Mouse (Mus musculus) kidney, embryonic 14.5 days (tissue): ENCODE data around the gene Nedd9. TPM values are rescaled to one million over a fixed set of nuclear protein-coding genes. Genes with fewer than 3 reads are reported as not detected.
A peak's percentile ranks its signal among the peaks of the same experiment; 100 is the strongest.

Experiments used
- ATAC-seq: fragments of 200-750 bp; cut with Nextera tagmentation; 2 replicates; pipeline ENCODE4 v1.8.0; 2017; ENCODE audit warnings: moderate number of reproducible peaks, mild to moderate bottlenecking, moderate TSS enrichment, moderate library complexity; ENCODE audit not compliant: low FRiP score, low TSS enrichment
- H3K27ac ChIP-seq: fragments of 300-500 bp; sonication (generic); 2 replicates; pipeline ENCODE4 v1.5.1; 2014; ENCODE audit warnings: low read depth, mild to moderate bottlenecking, low read length, moderate library complexity, mixed read lengths
- H3K27me3 ChIP-seq: fragments of 300-500 bp; sonication (generic); 2 replicates; pipeline ENCODE4 v1.6.1; 2014; ENCODE audit warnings: mild to moderate bottlenecking, low read length; ENCODE audit not compliant: control insufficient read depth, insufficient read depth
- H3K36me3 ChIP-seq: fragments of 300-500 bp; sonication (generic); 2 replicates; pipeline ENCODE4 v1.6.1; 2014; ENCODE audit warnings: low read length, mixed read lengths; ENCODE audit not compliant: control insufficient read depth, insufficient read depth
- H3K4me1 ChIP-seq: fragments of 300-500 bp; sonication (generic); 2 replicates; pipeline ENCODE4 v1.6.1; 2014; ENCODE audit warnings: low read length, mixed read lengths; ENCODE audit not compliant: control insufficient read depth, insufficient read depth
- H3K4me2 ChIP-seq: fragments of 300-500 bp; sonication (generic); replicated peaks from 2 replicates; pipeline ENCODE4 v1.6.1; 2014; ENCODE audit warnings: low read depth, mild to moderate bottlenecking, low read length
- H3K4me3 ChIP-seq: fragments of 300-500 bp; sonication (generic); 2 replicates; pipeline ENCODE4 v1.5.1; 2014; ENCODE audit warnings: mild to moderate bottlenecking, low read length
- H3K9ac ChIP-seq: fragments of 300-500 bp; sonication (generic); 2 replicates; pipeline ENCODE4 v1.6.1; 2014; ENCODE audit warnings: low read depth, mild to moderate bottlenecking, low read length, moderate library complexity
- H3K9me3 ChIP-seq: fragments of 300-500 bp; sonication (generic); 2 replicates; pipeline ENCODE4 v1.6.1; 2016; ENCODE audit warnings: low read length; ENCODE audit not compliant: control insufficient read depth
- WGBS: fragments of 180-500 bp; shearing (Covaris S2); extraction: QIAGEN DNeasy Blood & Tissue Kit; methylation state at CpG from one replicate; pipeline ENCODE4 v1.1.7; 2014; 5-methylcytosine and 5-hydroxymethylcytosine counted together
- polyA plus RNA-seq: library from polyadenylated mRNA; unstranded; fragments of >200 nt; fragmentation: Nextera tagmentation; extraction: Ambion mirVana; gene quantifications from 2 replicates; pipeline ENCODE4 v1.2.1, GENCODE M21; 2014

The Nedd9 gene
- polyA plus RNA-seq, 1 experiment from 2014 or later, result 24.9 TPM

DNA sequence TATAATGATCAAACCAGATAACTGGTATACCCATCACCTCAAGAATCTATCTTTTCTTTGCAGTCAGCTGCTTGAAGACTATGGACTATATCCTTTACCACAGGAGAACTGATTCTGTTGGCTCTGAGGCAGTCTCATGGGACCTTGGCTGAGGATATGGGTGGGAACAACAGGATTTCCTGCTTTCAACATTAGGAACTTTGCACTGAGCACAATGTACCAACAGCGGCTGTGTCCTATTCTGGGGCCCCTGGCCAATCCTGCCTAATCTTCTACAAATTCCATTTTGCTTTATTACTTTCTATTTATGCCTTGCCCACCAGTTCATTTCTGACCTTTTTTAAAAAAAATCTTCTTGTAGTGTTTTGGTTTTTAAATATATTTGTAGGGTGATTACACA, 21.0 kb downstream of the Nedd9 start:
- H3K27ac ChIP-seq, result peak overlapping the region; percentile 68; the same call in 1 of the 2 replicates
- no peak overlapping the region for H3K9ac ChIP-seq
- no peak for ATAC-seq
- H3K27me3 ChIP-seq, result no peaks in the 10 kb centered on the region
- WGBS, result 71% methylated on average over 1 of the region's 1 CpGs
- no peaks in the 10 kb centered on the region for H3K36me3 ChIP-seq
- peaks cover 3% of the 10 kb centered on the region; the same call in 1 of the 2 replicates for H3K4me1 ChIP-seq
- no peaks in the 10 kb centered on the region for H3K9me3 ChIP-seq
- H3K4me2 ChIP-seq, result no peak overlapping the region
- H3K4me3 ChIP-seq, result no peak overlapping the region

DNA sequence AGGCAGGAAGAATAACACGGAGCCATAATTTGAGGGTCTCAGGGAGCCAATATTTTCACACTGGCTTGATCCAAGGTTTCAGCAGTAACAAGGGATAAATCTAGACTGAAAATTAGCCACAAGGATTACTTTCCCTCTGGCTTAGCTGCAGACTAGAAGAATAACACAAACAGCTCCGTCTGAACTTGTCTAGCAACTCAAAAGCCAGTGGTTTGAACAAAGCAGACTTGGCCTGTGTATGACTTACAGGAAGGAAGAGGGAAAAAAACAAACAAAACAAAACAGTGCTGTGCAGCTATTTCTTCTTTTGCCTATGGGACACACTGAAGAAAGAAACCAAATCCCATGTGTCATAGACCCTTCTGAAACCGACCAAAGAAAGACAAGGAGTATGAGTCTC, 25.7 kb downstream of the Nedd9 start:
- no peak for ATAC-seq

DNA sequence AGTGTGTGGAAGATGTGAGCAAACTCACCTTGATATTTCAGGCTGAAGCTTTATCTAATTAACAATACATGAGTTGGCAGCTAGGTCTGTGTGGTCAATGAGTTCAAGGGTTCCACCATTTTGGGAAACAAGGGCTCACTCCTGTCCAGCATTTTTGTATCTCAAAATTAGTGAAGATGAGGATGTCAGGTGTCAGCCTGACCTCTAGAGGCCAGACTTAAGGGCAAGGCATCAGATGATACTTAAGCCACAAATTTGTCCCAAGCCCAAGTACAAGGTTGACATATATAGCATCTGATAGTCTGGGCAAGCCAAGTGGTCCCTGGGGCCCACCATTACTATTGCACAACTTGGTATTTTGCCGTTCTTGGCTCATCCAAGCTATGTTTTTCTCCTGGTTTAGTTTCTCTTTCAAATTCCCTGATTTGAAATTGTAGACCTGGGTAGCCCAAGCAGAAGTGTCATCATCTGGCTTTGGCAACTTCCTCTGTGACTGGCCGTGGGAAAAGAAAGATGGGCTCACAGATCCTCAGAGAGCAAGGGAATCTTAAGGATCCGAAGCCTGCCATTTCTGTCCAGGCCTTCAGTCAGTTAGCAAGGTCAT, 27.4 kb downstream of the Nedd9 start:
- no peak overlapping the region for H3K4me3 ChIP-seq
- no peak overlapping the region for H3K27ac ChIP-seq
- no peak for ATAC-seq
- H3K4me1 ChIP-seq, result peaks cover 22% of the 10 kb centered on the region
- H3K9ac ChIP-seq, result no peak overlapping the region
- H3K36me3 ChIP-seq, result no peaks in the 10 kb centered on the region
- no peaks in the 10 kb centered on the region for H3K9me3 ChIP-seq
- H3K27me3 ChIP-seq, result no peaks in the 10 kb centered on the region
- no peak overlapping the region for H3K4me2 ChIP-seq
- WGBS, result 91% methylated on average over 3 of the region's 3 CpGs

More for the DNA sequence above, 25.7 kb downstream of the Nedd9 start:
- no peaks in the 10 kb centered on the region for H3K36me3 ChIP-seq
- H3K9me3 ChIP-seq, result no peaks in the 10 kb centered on the region
- H3K9ac ChIP-seq, result no peak overlapping the region
- peaks cover 17% of the 10 kb centered on the region for H3K4me1 ChIP-seq
- no peaks in the 10 kb centered on the region for H3K27me3 ChIP-seq
- 58% methylated on average over 3 of the region's 3 CpGs for WGBS
- no peak overlapping the region for H3K27ac ChIP-seq
- no peak overlapping the region for H3K4me2 ChIP-seq
- H3K4me3 ChIP-seq, result no peak overlapping the region

DNA sequence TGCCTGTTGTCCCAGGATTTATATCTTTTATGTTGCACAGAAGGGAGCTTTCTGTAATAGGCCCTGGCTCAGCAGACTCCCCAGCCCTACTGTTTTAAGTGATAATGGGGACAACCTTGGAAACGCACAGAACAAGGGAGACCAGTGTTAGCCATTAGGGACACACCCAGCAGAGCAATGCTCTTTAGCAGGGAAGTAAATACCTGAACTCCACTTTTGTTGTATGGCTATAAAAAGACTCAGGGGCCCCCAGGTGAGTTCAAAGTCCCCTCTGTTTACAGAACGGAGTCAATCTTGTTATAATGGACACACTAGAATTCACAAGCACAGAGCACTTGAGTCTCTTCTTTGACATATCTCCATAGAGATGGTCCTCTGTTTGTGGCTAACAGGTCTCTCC, 28.5 kb downstream of the Nedd9 start:
- Histone ChIP-seq H3K4me1 (peaks cover 22% of the 10 kb centered on the region), H3K4me3 (no peak overlapping the region), H3K4me2 (no peak overlapping the region), H3K27me3 (no peaks in the 10 kb centered on the region), H3K36me3 (no peaks in the 10 kb centered on the region), H3K9ac (no peak overlapping the region), H3K9me3 (no peaks in the 10 kb centered on the region), H3K27ac (no peak overlapping the region)
- WGBS, result 39% methylated on average over 2 of the region's 2 CpGs
- ATAC-seq, result no peak

DNA sequence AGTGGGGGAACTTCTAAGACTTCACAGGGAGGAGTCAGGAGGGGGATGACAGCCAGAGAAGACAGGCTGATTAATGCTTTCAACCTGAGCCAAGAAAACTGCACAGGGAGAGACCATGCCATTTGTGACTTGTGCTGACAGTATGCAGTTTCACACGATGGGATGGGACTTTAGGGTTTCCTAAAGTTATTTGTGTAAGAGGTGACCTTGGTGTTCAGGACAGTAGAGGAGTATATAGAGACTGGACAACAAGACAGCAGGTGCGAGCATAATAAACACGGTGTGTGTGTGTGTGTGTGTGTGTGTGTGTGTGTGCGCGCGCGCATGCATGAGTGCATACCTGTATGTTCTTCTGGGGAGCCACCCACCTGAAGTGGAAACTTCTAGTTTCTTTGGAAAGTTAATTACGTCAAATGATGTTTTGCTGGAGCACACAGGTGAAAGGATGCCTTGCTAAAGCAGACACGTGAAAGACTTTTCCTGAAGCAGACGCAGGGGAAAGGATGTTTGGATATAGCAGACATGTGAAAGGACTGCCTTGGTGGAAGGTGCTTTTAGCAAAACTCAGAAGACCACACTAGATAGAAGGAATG, 29.3 kb downstream of the Nedd9 start:
- Histone ChIP-seq H3K4me1 (peaks cover 22% of the 10 kb centered on the region), H3K36me3 (no peaks in the 10 kb centered on the region), H3K4me2 (no peak overlapping the region), H3K9me3 (no peaks in the 10 kb centered on the region), H3K9ac (no peak overlapping the region), H3K27me3 (no peaks in the 10 kb centered on the region), H3K27ac (peak overlapping the region; percentile 47; the same call in 1 of the 2 replicates), H3K4me3 (no peak overlapping the region)
- ATAC-seq, result no peak
- WGBS, result 80% methylated on average over 10 of the region's 10 CpGs

DNA sequence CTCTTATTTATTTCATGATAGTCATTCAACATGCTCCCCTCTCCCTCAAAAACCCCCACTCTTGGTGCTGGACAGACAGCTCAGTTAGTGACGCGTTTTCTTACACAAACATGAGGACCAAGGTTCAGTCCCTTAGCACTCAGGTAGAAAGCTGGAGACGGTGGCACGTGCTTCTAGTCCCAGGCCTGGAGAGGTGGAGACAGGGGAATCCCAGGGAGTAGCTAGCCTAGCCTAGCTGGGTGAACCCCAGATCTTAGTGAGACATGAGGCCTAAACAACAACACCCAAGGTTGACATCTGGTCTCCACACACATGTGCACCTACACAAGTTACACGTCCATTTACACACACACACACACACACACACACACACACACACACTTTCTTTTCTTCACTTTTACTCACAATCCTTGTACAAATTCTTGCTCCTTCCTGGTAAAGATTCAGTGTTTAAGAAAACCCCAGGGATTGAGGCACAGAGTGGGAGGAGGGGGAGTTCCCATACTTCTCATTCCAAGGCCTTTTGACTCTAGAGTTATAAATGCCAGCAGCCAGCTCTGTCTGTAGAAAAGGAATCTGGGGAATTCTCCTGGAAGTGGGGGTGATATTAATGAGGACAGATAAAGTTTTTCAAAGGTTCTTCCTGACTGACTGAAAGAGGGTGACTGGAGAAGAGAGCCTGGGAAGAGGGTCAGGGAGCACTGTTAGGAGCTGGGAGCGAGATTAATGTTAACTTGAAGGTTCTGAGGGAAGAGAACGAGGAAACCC, 29.9 kb downstream of the Nedd9 start:
- Histone ChIP-seq H3K4me3 (no peak overlapping the region), H3K27me3 (no peaks in the 10 kb centered on the region), H3K9me3 (no peaks in the 10 kb centered on the region), H3K27ac (peak overlapping the region; percentile 47; the same call in 1 of the 2 replicates), H3K9ac (no peak overlapping the region), H3K4me2 (no peak overlapping the region), H3K36me3 (no peaks in the 10 kb centered on the region), H3K4me1 (peaks cover 22% of the 10 kb centered on the region)
- peak; percentile 54; the same call in 1 of the 2 replicates for ATAC-seq
- WGBS, result 56% methylated on average over 7 of the region's 7 CpGs

DNA sequence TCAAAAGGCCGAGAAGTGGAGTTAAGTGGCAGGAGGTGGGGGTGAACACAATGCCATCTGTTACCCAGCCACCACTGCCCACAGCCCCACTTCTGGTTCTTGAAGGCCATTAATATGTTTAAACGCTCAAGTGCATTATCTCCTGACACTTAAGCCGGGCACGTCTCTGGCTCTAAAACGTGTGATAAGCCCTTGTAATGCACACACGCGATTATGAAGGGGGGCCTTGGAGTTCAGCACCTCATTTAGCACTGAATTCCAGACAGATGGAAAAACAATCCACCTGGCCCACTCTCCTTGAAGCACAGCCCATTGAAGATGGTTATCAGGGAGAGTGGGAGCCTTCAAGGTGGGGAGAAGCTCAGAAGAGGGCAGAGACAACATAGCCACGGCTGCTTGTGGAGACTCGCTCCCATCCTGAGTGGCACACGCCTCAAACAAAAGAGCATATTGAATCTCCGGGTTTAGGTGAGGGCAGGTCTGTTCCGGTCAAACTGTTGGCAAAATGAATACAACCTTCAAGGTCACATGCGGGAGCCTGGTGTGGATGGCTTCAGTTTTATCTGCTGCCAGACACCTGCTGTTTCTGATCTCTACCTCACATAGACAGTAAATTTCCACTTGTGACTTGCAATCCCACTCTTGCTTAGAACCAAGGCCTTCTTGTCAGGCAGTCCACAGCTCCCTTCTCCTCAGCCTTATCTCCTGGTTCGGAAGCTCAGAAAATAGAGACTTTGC, 30.7 kb downstream of the Nedd9 start:
- ATAC-seq, result no peak; the same call in 1 of the 2 replicates
- no peaks in the 10 kb centered on the region for H3K27me3 ChIP-seq
- H3K36me3 ChIP-seq, result no peaks in the 10 kb centered on the region
- H3K4me2 ChIP-seq, result no peak overlapping the region
- H3K27ac ChIP-seq, result no peak overlapping the region; the same call in 1 of the 2 replicates
- H3K9ac ChIP-seq, result no peak overlapping the region
- H3K4me3 ChIP-seq, result no peak overlapping the region
- peaks cover 22% of the 10 kb centered on the region for H3K4me1 ChIP-seq
- WGBS, result 65% methylated on average over 14 of the region's 14 CpGs
- H3K9me3 ChIP-seq, result no peaks in the 10 kb centered on the region

DNA sequence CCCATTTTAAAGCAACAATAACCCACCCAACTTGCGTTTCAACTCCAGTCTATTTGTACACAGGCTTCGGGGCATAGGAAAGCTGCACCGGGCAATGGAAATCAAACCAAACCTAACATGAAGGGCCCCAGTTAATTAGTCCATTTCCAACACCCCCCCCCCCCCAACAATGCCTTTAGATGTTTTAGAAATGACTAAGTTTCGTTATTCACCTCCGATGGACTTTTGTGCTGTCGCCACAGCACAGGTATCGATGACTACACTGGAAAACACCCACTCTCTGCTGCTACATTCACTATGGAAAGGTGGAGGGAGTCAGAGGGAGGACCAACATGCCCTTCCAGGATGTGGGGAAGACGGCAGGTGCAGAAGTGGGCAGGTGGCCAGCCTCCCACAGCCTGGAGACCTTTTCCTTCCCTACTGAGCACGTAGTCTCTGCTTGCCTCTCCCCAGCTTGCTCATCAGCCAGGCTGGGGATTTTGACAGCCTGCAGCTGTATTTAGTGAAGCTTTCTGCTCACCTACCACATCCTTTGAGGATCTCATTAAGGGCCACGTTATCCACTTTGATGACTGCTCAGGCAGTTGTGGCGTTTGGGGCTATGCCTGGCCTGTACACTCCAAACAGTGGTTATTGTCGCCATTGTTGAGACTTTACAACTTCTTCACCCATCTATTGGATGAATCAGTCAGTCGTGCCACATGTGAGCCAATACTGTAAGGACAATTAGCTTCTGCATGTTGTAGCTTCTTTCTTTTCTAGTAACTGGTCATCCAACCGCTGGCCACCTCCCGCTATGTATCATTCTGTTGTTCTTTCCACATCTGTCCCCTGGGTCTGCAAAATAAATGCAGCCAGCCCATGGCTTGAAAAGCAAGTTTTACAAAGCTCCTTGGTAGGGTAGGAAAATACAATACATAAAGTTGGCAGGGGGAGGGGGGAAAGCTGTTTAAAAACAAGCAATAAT, 33.7 kb downstream of the Nedd9 start:
- Histone ChIP-seq H3K9ac (no peak overlapping the region), H3K27ac (no peak overlapping the region), H3K9me3 (no peaks in the 10 kb centered on the region), H3K27me3 (no peaks in the 10 kb centered on the region), H3K36me3 (no peaks in the 10 kb centered on the region), H3K4me3 (no peak overlapping the region), H3K4me2 (no peak overlapping the region), H3K4me1 (peaks cover 22% of the 10 kb centered on the region)
- no peak for ATAC-seq
- 79% methylated on average over 15 of the region's 15 CpGs for WGBS
